Mouse (Mus musculus) C2C12 (cell line): ENCODE data around the gene Mylk2. TPM values are rescaled to one million over a fixed set of nuclear protein-coding genes. Genes with fewer than 3 reads are reported as not detected.

ENCODE experiments used
- H3K27me3 ChIP-seq: one replicate; pipeline ENCODE4 v1.6.1; 2011; ENCODE audit not compliant: control insufficient read depth, insufficient read depth, insufficient read length
- H3K36me3 ChIP-seq: one replicate; pipeline ENCODE4 v1.6.1; 2011; ENCODE audit not compliant: control insufficient read depth, insufficient read depth
- H3K4me3 ChIP-seq: one replicate; pipeline ENCODE4 v1.5.1; 2011; ENCODE audit warnings: mild to moderate bottlenecking, control low read depth; ENCODE audit not compliant: poor library complexity, insufficient read depth, severe bottlenecking
- H3K79me2 ChIP-seq: one replicate; pipeline ENCODE4 v1.6.1; 2011; ENCODE audit not compliant: control insufficient read depth, insufficient read depth
- H3K79me3 ChIP-seq: one replicate; pipeline ENCODE4 v1.6.1; 2011; ENCODE audit warnings: low read depth, control low read depth
- H3ac ChIP-seq: one replicate; pipeline ENCODE3; 2011; ENCODE audit warnings: low read depth; ENCODE audit not compliant: control insufficient read depth, insufficient read length
- CEBPB ChIP-seq: IDR thresholded peaks from one replicate; pipeline ENCODE4 v1.6.1; 2011; ENCODE audit warnings: low read depth, mild to moderate bottlenecking, control low read depth, moderate library complexity
- CTCF ChIP-seq: IDR thresholded peaks from one replicate; pipeline ENCODE4 v1.5.1; 2011; ENCODE audit not compliant: control insufficient read depth, insufficient read depth, insufficient read length
- FOSL1 ChIP-seq: IDR thresholded peaks from one replicate; pipeline ENCODE4 v1.8.0; 2011; ENCODE audit warnings: mild to moderate bottlenecking, low read length; ENCODE audit not compliant: poor library complexity, insufficient read depth, severe bottlenecking
- MAX ChIP-seq: IDR thresholded peaks from one replicate; pipeline ENCODE4 v1.6.1; 2011; ENCODE audit warnings: mild to moderate bottlenecking, control low read depth
- MYOD1 ChIP-seq: IDR thresholded peaks from one replicate; pipeline ENCODE4 v1.6.1; 2011; ENCODE audit warnings: low read depth; ENCODE audit not compliant: control insufficient read depth, insufficient read length
- MYOG ChIP-seq: IDR thresholded peaks from one replicate; pipeline ENCODE4 v1.6.1; 2011; ENCODE audit not compliant: control insufficient read depth, insufficient read length; ENCODE audit errors: extremely low read depth
- USF1 ChIP-seq: IDR thresholded peaks from one replicate; pipeline ENCODE4 v1.6.1; 2011; ENCODE audit warnings: low read depth, mild to moderate bottlenecking, control low read depth, moderate library complexity
- polyA plus RNA-seq: library from polyadenylated mRNA; unstranded; fragments of >200 nt; fragmentation: generic; extraction: Trizol; gene quantifications from one replicate; pipeline ENCODE4 v1.2.1, GENCODE M21; 2012; ENCODE audit warnings: missing spikeins

Mylk2 gene
- polyA plus RNA-seq, 1 experiment = 3.9 TPM

GRCm38 (mm10) chr2:152914310-152915120, 3.4 kb downstream of the Mylk2 start:
- no peaks in the 10 kb centered on the region for H3K79me3 ChIP-seq
- no peaks in the 10 kb centered on the region for H3K36me3 ChIP-seq
- no peak overlapping the region for H3ac ChIP-seq
- no peak overlapping the region for H3K4me3 ChIP-seq
- H3K27me3 ChIP-seq = no peaks in the 10 kb centered on the region
- H3K79me2 ChIP-seq = no peaks in the 10 kb centered on the region
- no peak for TF ChIP-seq FOSL1
- TF ChIP-seq USF1 = peak; percentile 25
- peak; percentile 23 for TF ChIP-seq MAX
- no peak for TF ChIP-seq MYOG
- TF ChIP-seq MYOD1 = no peak
- no peak for TF ChIP-seq CEBPB
- TF ChIP-seq CTCF = peak; percentile 89

GRCm38 (mm10) chr2:152915453-152915852, 4.3 kb downstream of the Mylk2 start:
- Histone ChIP-seq H3K79me3 (no peaks in the 10 kb centered on the region), H3K36me3 (no peaks in the 10 kb centered on the region), H3K27me3 (no peaks in the 10 kb centered on the region), H3K4me3 (no peak overlapping the region), H3ac (no peak overlapping the region), H3K79me2 (no peaks in the 10 kb centered on the region)
- TF ChIP-seq FOSL1 = no peak

GRCm38 (mm10) chr2:152916111-152916510, 5.0 kb downstream of the Mylk2 start:
- TF ChIP-seq MYOD1 (no peak), CEBPB (no peak), USF1 (no peak), CTCF (no peak), MYOG (no peak), FOSL1 (no peak), MAX (no peak)
- Histone ChIP-seq H3K4me3 (no peak overlapping the region), H3K27me3 (no peaks in the 10 kb centered on the region), H3K79me2 (no peaks in the 10 kb centered on the region), H3K36me3 (no peaks in the 10 kb centered on the region), H3ac (no peak overlapping the region), H3K79me3 (no peaks in the 10 kb centered on the region)

- Histone ChIP-seq H3ac (no peak overlapping the region), H3K27me3 (no peaks in the 10 kb centered on the region), H3K4me3 (no peak overlapping the region), H3K36me3 (no peaks in the 10 kb centered on the region), H3K79me2 (no peaks in the 10 kb centered on the region), H3K79me3 (no peaks in the 10 kb centered on the region)
- TF ChIP-seq CEBPB = no peak
- TF ChIP-seq FOSL1 = no peak
- TF ChIP-seq CTCF = no peak
- TF ChIP-seq USF1 = no peak
- TF ChIP-seq MYOD1 = no peak
- no peak for TF ChIP-seq MAX
- no peak for TF ChIP-seq MYOG
These were observed 6.5 kb downstream of the Mylk2 start for GRCm38 (mm10) chr2:152917671-152918070.

GRCm38 (mm10) chr2:152922376-152922775, 11.2 kb downstream of the Mylk2 start:
- Histone ChIP-seq H3K4me3 (no peak overlapping the region), H3K79me2 (peaks cover 18% of the 10 kb centered on the region), H3K27me3 (no peaks in the 10 kb centered on the region), H3K36me3 (no peaks in the 10 kb centered on the region), H3ac (no peak overlapping the region), H3K79me3 (no peaks in the 10 kb centered on the region)
- TF ChIP-seq MYOG = no peak
- TF ChIP-seq USF1 = no peak
- no peak for TF ChIP-seq MAX
- TF ChIP-seq FOSL1 = no peak
- TF ChIP-seq MYOD1 = no peak
- no peak for TF ChIP-seq CTCF
- no peak for TF ChIP-seq CEBPB

GRCm38 (mm10) chr2:152923621-152924020, 12.5 kb downstream of the Mylk2 start:
- Histone ChIP-seq H3ac (no peak overlapping the region), H3K36me3 (no peaks in the 10 kb centered on the region), H3K27me3 (no peaks in the 10 kb centered on the region), H3K79me2 (peaks cover 24% of the 10 kb centered on the region), H3K79me3 (no peaks in the 10 kb centered on the region), H3K4me3 (no peak overlapping the region)
- TF ChIP-seq MAX = no peak
- no peak for TF ChIP-seq MYOG
- TF ChIP-seq USF1 = no peak
- no peak for TF ChIP-seq CEBPB
- peak; percentile 8 for TF ChIP-seq MYOD1
- no peak for TF ChIP-seq CTCF
